Mouse (Mus musculus) spleen, postnatal 14 days (tissue): ENCODE measurements at regions not wholly inside any gene's neighbourhood (a gene's known extent, or its start where the extent isn't known, plus 50 kb on each side); places are given as distances from the start of the nearest gene placed in this dataset.

Source experiments
- DNase-seq, 2 experiments: peaks; one replicate each; pipeline ENCODE4 v3.0.0; 2021 to 2022; ENCODE audit warnings: low spot score in 2 of 2

DNA sequence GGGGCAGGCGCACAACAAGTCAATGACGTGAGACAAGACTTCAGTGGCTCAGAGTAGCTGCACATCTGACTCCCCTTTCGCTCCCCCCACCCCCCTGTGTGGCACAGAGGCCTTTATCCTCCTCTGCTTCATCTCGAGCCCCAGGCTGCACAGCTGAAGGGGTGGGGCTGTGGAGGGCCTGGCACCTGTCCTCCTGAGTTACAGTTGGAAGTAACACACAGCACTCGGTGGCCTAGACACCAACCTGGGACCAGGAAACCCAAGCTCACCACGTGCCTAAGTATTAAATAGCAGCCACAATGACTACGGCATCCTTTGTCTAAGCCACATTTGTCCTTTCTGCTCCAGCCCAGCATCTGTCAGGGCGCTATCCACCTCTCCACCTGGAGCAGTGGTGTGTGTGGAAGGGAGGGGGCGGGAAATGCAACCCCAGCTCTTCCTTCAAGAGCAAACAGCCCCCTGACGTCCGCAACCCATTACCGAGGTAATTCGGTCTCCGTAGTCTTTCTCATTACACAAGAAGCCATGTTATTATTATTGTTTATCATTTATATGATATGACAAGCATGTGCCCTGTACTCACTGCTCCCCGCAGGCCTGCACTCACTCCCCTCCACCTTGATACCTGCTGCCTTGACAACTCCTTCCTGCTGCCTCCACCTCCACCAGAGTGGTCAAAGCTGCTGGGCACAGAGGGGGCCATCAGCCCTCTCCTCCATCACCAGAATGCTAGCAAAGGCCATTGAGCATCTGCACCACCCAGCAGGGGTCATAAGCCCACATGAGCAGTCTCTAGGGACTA lies 73.7 kb upstream of the Igsf21 start:
- no peak for DNase-seq

DNA sequence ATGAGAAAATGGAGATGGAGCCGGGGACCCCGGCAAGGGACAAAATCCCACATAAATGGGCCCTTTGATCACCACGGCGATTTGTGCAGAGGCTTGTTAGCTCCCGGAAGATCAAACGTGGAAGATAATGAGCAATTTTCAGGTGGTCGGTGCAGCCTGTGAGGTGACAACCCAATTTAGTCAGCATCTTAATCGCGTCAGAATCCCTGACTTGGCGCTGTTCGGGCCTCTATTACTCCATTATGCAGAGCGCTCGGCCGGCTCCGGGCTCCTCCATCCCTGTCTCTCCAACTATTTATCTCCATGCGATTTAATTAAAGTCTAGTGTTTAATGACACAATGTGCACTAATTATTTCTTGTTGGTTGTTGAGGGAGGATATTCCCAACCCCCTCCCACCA lies 66.1 kb upstream of the Igsf21 start:
- no peak for DNase-seq

DNA sequence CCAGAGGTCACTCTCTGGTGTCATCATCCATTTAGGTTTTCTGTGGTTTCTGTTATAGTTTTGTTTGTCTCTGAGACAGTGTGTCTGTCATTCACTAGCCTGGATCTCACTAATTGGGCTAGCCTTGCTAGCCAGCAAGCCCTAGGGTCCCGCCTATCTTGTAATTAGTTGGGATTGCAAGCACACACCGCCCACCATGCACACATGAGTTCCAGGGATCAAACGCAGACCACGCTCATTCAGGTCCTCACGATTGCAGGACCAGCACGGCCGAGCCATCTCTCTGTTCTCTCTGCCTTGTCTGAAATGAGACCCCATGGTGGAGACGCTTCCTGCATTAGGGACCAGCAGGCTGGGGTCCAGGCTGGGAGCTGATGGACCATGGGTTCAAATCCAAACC lies 60.9 kb upstream of the Igsf21 start:
- no peak for DNase-seq

DNA sequence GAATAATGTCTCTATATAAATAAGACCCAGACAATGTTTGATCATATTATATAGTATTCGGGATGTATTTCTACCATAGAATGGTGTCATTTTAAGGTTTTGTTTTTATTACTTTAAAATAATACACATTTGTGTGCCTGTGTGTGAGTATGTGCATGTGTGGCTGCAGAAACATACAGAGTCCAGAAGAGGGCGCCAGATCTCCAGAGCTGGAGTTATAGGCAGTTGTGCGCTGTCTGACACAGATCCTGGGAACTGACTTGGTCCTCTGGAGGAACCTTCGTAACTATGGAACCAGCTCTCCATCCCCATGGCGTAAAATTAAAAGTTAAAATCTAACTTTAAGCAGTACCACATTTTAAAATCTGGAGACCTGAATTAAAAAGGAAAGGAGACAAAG lies 58.4 kb upstream of the Igsf21 start:
- DNase-seq: no peak

DNA sequence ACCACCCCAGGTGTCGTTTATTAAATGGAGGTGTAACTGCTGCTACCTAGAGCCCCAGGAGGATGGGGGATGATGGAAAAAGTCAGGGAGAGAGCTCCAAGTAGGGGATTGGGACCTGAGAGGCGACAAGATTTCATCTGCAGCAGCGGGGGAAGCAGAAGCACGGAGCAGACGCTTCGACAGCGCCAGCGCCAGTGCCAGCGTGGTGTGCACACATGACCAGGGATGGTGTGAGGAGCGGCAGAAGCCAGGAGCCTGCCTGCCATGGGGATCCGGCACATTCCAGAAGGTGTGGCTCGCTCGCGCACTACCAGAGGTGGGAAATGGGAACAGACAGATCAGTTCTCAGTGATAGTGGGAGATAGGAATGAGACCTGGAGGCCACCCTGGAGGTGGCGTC lies 55.1 kb upstream of the Igsf21 start:
- DNase-seq: no peak

DNA sequence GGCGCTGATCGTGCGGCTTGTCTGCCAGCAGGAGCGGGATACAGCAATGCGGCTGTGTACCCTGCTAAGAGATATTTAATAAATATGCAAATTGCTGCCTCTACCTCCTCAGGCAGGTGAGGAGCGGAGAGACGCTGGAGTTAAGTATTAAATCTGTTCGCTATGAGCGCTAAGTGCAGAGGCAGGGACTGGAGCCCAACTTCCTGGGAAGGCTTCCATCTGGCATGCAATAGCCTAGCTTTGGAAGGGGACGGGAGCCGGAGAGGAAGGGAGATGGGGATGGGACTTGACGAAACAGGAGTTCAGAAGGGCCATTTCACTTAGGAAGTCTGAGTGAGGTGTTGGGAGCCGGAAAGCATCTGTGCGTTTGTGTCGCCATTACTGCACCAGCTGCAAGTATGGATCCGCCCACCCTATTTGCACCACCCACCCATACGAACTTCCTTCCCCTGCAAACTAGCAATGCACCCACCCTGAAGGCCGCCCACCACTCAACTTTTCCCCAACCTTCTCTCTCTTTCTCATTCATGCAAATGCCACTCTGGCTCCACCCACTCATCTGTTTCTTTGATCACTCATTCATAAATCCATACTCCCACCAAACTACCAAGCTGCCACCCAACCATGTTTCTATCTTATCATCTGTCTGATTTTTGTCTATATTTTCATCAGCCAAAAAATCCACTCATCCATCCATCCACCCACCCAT lies 51.5 kb upstream of the Igsf21 start:
- no peak for DNase-seq
